Mouse (Mus musculus) left cerebral cortex, postnatal 14 days (tissue): ENCODE measurements around the gene Gm42688. TPM values are rescaled to one million over a fixed set of nuclear protein-coding genes. Genes with fewer than 3 reads are reported as not detected.

Experiments used
- DNase-seq, 2 experiments: peaks; one replicate each; pipeline ENCODE4 v3.0.0; 2021 to 2022; ENCODE audit warnings: low spot score in 2 of 2, mixed read lengths in 1 of 2
- intact Hi-C: fragments of 180-260 bp; cut with DNase I; formaldehyde crosslinking; loops from one replicate; pipeline ENCODE4 v1.15.1; 2025
- total RNA-seq, 2 experiments: library from RNA; stranded (reverse); gene quantifications; 2 replicates each; pipeline ENCODE4 v1.2.3; 2021

Gene Gm42688
- total RNA-seq, 2 experiments from 2014 or later: 4.1 to 5.5 TPM

- peak; percentile 86 to 93 for DNase-seq
- intact Hi-C loops: loop anchor here (5.0 kb wide), 1 partner anchor 42 kb away; the partner anchor contains the start of genes 1700003E16Rik and Wdr54
Observed at GRCm38 (mm10) chr6:83115011-83115671, 13.7 kb downstream of the Gm42688 start, which contains the start of gene Mogs. Gene Mogs (plus strand): TSS chr6:83115496.

GRCm38 (mm10) chr6:83115682-83116372 is 14.4 kb downstream of the Gm42688 start:
- intact Hi-C loops: loop anchor here (5.0 kb wide), 1 partner anchor 41 kb away; the partner anchor contains the start of genes 1700003E16Rik and Wdr54
- DNase-seq: no peak

GRCm38 (mm10) chr6:83116373-83117164 is 15.2 kb downstream of the Gm42688 start:
- intact Hi-C loops: loop anchor here (5.0 kb wide), 1 partner anchor 41 kb away; the partner anchor contains the start of genes 1700003E16Rik and Wdr54
- DNase-seq: no peak

GRCm38 (mm10) chr6:83117165-83117438 is 15.7 kb downstream of the Gm42688 start:
- DNase-seq: no peak
- intact Hi-C loops: loop anchor here (5.0 kb wide), 1 partner anchor 40 kb away; the partner anchor contains the start of genes 1700003E16Rik and Wdr54

DNA sequence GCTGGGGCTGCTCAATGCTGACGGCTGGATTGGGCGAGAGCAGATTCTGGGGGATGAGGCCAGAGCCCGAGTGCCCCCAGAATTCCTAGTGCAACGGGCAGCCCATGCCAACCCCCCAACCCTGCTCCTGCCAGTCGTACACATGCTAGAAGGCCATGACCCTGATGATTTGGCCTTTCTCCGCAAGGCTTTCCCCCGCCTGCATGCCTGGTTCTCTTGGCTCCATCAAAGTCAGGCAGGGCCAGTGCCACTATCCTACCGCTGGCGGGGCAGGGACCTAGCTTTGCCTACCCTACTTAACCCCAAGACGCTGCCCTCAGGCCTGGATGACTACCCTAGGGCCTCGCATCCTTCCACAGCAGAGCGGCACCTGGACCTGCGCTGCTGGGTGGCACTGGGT is 16.2 kb downstream of the Gm42688 start:
- no peak for DNase-seq
- intact Hi-C loops: loop anchor here (5.0 kb wide), 1 partner anchor 40 kb away; the partner anchor contains the start of genes 1700003E16Rik and Wdr54

- intact Hi-C loops: loop anchor here (5.0 kb wide), 1 partner anchor 39 kb away; the partner anchor contains the start of genes 1700003E16Rik and Wdr54
Observed at GRCm38 (mm10) chr6:83118369-83118768, 17.0 kb downstream of the Gm42688 start.

DNA sequence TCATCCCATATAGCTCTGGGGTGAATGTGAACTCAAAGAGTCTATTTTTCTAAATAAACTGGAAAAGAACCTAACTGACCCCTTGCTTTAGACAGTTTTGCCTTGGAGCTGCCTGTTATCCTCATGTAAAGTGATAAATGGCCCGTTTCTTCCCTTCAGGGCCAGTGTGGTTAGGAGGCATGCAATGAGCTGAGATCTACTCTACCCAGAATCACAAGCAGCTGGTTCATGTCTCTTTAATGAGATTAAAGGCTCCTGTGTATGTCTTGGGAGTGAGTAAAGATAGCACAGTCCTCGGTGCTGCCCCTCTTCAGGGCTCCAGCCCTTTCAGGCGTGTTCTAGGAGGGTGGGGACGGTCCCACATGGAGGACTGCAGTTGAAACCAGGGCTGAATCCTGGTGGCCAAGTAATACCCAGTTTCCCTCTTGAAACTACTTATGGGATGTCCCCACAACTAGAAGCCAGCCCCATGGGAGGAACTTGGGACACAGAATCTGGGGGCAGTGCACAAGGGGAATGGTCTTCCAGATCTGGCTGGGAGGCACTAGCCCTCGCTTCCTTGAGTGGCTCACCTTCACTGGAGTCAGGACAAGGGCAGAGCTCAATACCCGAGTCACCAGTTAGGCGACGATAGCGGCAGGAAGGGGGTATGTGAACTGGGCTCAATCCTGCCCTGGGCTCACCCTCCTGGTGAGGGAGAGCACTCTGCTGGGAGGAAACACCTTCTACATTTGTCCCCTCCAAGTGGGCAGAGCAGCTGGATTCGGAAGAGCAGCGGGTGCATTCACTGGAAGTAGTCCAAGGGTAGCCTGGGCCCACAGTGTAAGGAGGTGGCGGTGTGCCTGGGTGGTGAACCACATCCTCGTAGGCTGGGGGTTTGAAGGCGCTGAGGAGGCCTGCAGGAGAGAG is 17.7 kb downstream of the Gm42688 start:
- intact Hi-C loops: loop anchor here (5.0 kb wide), 1 partner anchor 38 kb away; the partner anchor contains the start of genes 1700003E16Rik and Wdr54
- no peak for DNase-seq

More at GRCm38 (mm10) chr6:83118369-83118768, 17.0 kb downstream of the Gm42688 start:
- DNase-seq: no peak

- intact Hi-C loops: loop anchor here (5.0 kb wide), 1 partner anchor 38 kb away; the partner anchor contains the start of genes 1700003E16Rik and Wdr54
Observed at GRCm38 (mm10) chr6:83119734-83120051, 18.3 kb downstream of the Gm42688 start.

GRCm38 (mm10) chr6:83120930-83121862 is 19.8 kb downstream of the Gm42688 start, which contains the start of gene Wbp1:
Gene Wbp1 (minus strand): TSS chr6:83121559.
- intact Hi-C loops: no loop called here
- DNase-seq: peak; percentile 96 to 99

More at GRCm38 (mm10) chr6:83119734-83120051, 18.3 kb downstream of the Gm42688 start:
- no peak for DNase-seq

GRCm38 (mm10) chr6:83121863-83122710 is 20.7 kb downstream of the Gm42688 start:
- DNase-seq: no peak
- intact Hi-C loops: no loop called here

GRCm38 (mm10) chr6:83122961-83123360 is 21.5 kb downstream of the Gm42688 start:
- intact Hi-C loops: no loop called here
- DNase-seq: no peak

- intact Hi-C loops: no loop called here
- peak; percentile 89 to 94 for DNase-seq
Observed at GRCm38 (mm10) chr6:83124851-83125312, 23.5 kb downstream of the Gm42688 start.

GRCm38 (mm10) chr6:83125331-83125730 is 23.9 kb downstream of the Gm42688 start, which contains the start of gene Ino80b:
Gene Ino80b (minus strand): TSS chr6:83125431.
- intact Hi-C loops: no loop called here
- no peak for DNase-seq

- intact Hi-C loops: no loop called here
Observed at GRCm38 (mm10) chr6:83127419-83127818, 26.0 kb downstream of the Gm42688 start.

GRCm38 (mm10) chr6:83131469-83132034 is 30.1 kb downstream of the Gm42688 start:
- no peak for DNase-seq
- intact Hi-C loops: no loop called here

More at GRCm38 (mm10) chr6:83127419-83127818, 26.0 kb downstream of the Gm42688 start:
- no peak for DNase-seq
